Mouse (Mus musculus) liver, embryonic 14.5 days (tissue): ENCODE results near the gene Zfp423.

Source experiments
- CTCF ChIP-seq: IDR thresholded peaks from 2 replicates; pipeline ENCODE4 v1.5.1; 2016; ENCODE audit warnings: antibody characterized with exemption, low read depth, control low read depth
- EP300 ChIP-seq: IDR thresholded peaks from 2 replicates; pipeline ENCODE4 v1.6.1; 2016; ENCODE audit warnings: antibody characterized with exemption, low read depth

GRCm38 (mm10) chr8:87747142-87747541 is 212.3 kb downstream of the Zfp423 start:
- TF ChIP-seq CTCF (no peak), EP300 (no peak)
